Mouse (Mus musculus): ENCODE data around the gene Cebpe. TPM values are rescaled to one million over a fixed set of nuclear protein-coding genes. Genes with fewer than 3 reads are reported as not detected.

Cebpe gene
- polyA plus RNA-seq (2012): 0.05 and 0.24 TPM in 2 replicates

DNA sequence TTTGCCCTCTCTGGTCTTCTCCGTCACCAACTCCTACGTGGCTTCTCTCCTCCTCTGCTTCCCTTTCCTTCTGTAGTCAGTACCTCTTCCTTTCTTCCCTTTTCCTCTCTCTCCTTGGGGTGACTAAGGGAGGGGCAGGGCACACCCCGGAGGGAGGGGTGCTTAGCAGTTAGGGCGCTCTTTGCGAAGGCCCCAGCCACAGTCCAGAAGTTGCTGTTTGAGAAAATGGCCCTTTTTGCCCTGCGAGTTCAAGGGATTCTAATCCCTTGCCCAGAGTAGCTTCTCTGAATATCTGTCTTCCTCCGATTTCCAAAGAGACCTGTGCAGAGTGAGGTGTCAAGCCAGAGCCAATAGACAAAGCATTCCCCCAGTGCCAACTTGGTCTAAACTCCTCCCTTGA lies at the start of gene Cebpe:
Cebpe (minus strand) TSS at position 101 of the 400 bp plus-strand sequence.
- Histone ChIP-seq H3K27me3 (ENCODE audit: control insufficient read depth) (peaks cover 65% of the 10 kb centered on the region), H3K4me1 (ENCODE audit: control insufficient read depth) (peaks cover 22% of the 10 kb centered on the region), H3K4me3 (replicated peaks) (no peak within 1 kb of the TSS), H3K9me3 (ENCODE audit: control insufficient read depth, low read length) (no peaks in the 10 kb centered on the region), H3K36me3 (ENCODE audit: control insufficient read depth) (no peaks in the 10 kb centered on the region)
- TF ChIP-seq GATA1 (IDR thresholded peaks at IDR 0.05; ENCODE audit: low read length) (no peak), TAL1 (IDR thresholded peaks at IDR 0.05; ENCODE audit: low read length) (no peak)

DNA sequence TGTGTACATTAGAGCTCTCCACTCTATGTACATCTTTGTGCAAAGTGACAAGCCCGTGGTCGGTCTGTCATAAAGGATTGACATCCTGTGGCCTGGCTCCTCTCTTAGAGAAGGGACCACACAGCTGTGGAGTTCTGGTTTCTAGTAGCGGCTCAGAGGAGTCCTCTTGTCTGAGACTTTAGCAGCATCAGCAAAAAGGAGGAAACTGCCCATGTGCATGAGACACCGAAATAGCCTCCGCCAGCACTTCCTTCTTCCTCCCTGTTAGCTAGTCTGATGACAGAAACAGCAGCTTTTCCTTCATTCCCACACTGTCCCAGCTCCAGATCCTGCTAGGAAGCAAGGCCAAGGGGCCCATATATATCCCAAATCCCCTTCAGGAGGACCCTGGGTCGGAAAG lies 44.4 kb upstream of the Cebpe start:
- no peaks in the 10 kb centered on the region for H3K9me3 ChIP-seq (ENCODE audit: control insufficient read depth, low read length)
- no peaks in the 10 kb centered on the region for H3K36me3 ChIP-seq (ENCODE audit: control insufficient read depth)
- peaks cover 1% of the 10 kb centered on the region; the same call in 1 of the 2 replicates for H3K4me1 ChIP-seq (ENCODE audit: control insufficient read depth)
- no peaks in the 10 kb centered on the region for H3K27me3 ChIP-seq (ENCODE audit: control insufficient read depth)
- TF ChIP-seq TAL1 (IDR thresholded peaks at IDR 0.05; ENCODE audit: low read length) (no peak), GATA1 (IDR thresholded peaks at IDR 0.05; ENCODE audit: low read length) (no peak)
- H3K4me3 ChIP-seq (replicated peaks): no peak overlapping the region

DNA sequence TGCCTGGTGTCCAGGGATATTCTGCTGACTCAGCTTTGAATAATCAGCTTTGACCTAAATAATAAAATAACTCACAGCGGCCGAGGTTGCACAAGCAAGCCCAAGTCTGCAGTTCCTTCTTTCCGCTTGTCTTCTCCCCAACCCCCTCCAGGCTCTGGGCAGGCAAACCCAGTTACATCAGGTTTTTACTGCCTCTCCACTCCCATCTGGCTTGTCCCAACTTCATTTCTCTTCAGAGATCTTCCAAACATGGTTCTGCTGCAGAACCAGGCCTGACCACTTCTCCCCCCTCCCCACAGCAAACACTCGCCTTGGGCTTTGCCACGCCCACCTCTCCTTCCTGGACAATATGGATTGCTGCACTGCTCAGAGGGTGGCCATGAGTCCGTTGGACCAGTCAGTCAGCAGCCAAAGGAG lies 42.6 kb upstream of the Cebpe start:
- Histone ChIP-seq H3K4me1 (ENCODE audit: control insufficient read depth) (peaks cover 1% of the 10 kb centered on the region; the same call in 1 of the 2 replicates), H3K4me3 (replicated peaks) (no peak overlapping the region), H3K36me3 (ENCODE audit: control insufficient read depth) (no peaks in the 10 kb centered on the region), H3K9me3 (ENCODE audit: control insufficient read depth, low read length) (no peaks in the 10 kb centered on the region), H3K27me3 (ENCODE audit: control insufficient read depth) (no peaks in the 10 kb centered on the region)
- no peak for TF ChIP-seq TAL1 (IDR thresholded peaks at IDR 0.05; ENCODE audit: low read length)
- no peak for TF ChIP-seq GATA1 (IDR thresholded peaks at IDR 0.05; ENCODE audit: low read length)

DNA sequence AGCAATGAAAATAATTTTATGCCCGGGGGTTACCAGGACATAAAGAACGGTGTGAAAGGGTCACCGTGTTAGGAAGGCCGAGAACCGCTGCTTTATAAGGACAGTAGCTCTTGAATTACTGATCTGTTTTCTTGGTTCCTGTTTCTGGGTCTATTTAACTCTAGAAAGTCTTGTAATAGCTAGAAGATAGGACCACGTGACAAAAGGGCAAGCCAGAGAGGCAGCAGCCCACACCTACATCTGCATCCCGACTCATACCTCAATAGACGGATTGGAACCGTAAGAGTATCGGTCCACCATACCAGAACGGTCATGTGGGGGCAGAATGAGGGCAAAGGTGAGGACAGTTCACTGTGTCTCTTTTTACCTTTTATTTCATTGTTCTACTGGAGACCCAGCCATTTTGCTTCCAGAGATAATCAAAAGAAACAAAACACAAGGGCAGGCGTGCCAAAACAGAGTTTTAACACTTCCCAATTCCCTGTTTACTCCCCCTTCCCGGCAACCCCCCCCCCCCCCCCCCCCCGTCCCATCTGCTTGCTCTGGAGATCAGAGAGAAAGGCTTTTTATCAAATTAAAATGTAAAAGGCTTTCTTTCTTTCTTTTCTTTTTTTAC lies 42.1 kb upstream of the Cebpe start:
- TF ChIP-seq GATA1 (IDR thresholded peaks at IDR 0.05; ENCODE audit: low read length) (no peak), TAL1 (IDR thresholded peaks at IDR 0.05; ENCODE audit: low read length) (no peak)
- no peaks in the 10 kb centered on the region for H3K36me3 ChIP-seq (ENCODE audit: control insufficient read depth)
- H3K4me3 ChIP-seq (replicated peaks): no peak overlapping the region
- H3K9me3 ChIP-seq (ENCODE audit: control insufficient read depth, low read length): no peaks in the 10 kb centered on the region
- peaks cover 1% of the 10 kb centered on the region; the same call in 1 of the 2 replicates for H3K4me1 ChIP-seq (ENCODE audit: control insufficient read depth)
- no peaks in the 10 kb centered on the region for H3K27me3 ChIP-seq (ENCODE audit: control insufficient read depth)

DNA sequence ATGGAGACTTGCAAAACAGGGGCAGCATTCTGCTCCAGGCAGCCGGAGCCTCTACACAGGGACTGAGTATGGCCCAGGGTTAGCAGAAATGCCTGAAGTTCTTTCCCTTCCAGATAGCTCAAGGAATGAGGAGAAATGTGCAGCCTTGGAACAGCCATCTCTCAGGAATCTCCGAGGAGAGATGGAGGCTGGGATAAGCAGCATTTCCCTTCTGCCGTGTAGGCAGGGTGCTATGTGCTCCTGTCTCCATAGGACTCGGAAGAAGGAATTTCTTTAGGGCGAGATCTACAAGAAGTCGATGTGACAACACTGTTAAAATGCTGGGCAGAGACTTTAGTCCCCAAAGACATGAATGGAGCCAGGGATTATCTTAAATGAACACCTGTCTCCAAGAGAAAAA lies 41.0 kb upstream of the Cebpe start:
- Histone ChIP-seq H3K9me3 (ENCODE audit: control insufficient read depth, low read length) (no peaks in the 10 kb centered on the region), H3K4me1 (ENCODE audit: control insufficient read depth) (peaks cover 1% of the 10 kb centered on the region; the same call in 1 of the 2 replicates), H3K27me3 (ENCODE audit: control insufficient read depth) (no peaks in the 10 kb centered on the region), H3K4me3 (replicated peaks) (no peak overlapping the region), H3K36me3 (ENCODE audit: control insufficient read depth) (no peaks in the 10 kb centered on the region)
- no peak for TF ChIP-seq TAL1 (IDR thresholded peaks at IDR 0.05; ENCODE audit: low read length)

DNA sequence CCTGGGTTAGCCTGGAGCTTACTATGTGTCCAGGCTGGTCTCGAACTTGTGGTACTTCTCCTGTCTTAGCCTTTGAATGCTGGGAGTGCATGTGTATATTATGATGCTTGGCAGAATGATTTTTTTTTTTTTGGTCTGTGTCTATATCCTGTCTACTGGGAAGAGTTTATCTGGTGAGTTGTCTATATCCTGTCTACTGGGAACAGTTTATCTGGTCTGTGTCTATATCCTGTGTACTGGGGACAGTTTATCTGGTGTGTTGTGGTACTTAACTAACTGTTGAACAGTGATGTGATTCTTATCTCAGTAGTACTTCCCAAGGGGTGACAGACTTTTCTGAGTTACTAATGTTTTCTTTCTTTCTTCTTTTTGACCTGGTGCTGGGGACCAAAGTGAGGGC lies 39.8 kb upstream of the Cebpe start:
- Histone ChIP-seq H3K9me3 (ENCODE audit: control insufficient read depth, low read length) (no peaks in the 10 kb centered on the region), H3K27me3 (ENCODE audit: control insufficient read depth) (no peaks in the 10 kb centered on the region), H3K4me3 (replicated peaks) (no peak overlapping the region), H3K4me1 (ENCODE audit: control insufficient read depth) (peaks cover 1% of the 10 kb centered on the region; the same call in 1 of the 2 replicates), H3K36me3 (ENCODE audit: control insufficient read depth) (no peaks in the 10 kb centered on the region)
- no peak for TF ChIP-seq GATA1 (IDR thresholded peaks at IDR 0.05; ENCODE audit: low read length)
- no peak for TF ChIP-seq TAL1 (IDR thresholded peaks at IDR 0.05; ENCODE audit: low read length)

DNA sequence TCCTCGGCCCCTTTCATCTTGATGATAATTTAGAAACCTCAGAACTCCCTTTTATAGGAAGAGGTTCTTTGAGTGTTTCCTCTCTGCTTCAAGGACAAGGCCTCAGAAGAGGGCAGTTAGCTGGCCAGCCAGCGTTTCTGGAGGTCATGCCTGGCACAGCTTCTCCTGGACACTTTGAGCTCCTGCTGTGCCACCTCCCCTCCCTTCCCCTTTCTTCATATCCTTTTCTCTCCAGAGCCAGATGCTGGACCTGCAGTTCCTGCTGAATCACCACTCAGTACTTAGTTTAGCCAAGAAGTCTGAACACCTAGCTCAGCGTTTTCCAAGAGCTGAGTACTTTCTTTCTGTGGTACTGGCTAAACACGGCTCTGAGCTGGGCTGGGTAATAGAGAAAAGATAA lies 37.3 kb upstream of the Cebpe start:
- H3K4me1 ChIP-seq (ENCODE audit: control insufficient read depth): peaks cover 20% of the 10 kb centered on the region

DNA sequence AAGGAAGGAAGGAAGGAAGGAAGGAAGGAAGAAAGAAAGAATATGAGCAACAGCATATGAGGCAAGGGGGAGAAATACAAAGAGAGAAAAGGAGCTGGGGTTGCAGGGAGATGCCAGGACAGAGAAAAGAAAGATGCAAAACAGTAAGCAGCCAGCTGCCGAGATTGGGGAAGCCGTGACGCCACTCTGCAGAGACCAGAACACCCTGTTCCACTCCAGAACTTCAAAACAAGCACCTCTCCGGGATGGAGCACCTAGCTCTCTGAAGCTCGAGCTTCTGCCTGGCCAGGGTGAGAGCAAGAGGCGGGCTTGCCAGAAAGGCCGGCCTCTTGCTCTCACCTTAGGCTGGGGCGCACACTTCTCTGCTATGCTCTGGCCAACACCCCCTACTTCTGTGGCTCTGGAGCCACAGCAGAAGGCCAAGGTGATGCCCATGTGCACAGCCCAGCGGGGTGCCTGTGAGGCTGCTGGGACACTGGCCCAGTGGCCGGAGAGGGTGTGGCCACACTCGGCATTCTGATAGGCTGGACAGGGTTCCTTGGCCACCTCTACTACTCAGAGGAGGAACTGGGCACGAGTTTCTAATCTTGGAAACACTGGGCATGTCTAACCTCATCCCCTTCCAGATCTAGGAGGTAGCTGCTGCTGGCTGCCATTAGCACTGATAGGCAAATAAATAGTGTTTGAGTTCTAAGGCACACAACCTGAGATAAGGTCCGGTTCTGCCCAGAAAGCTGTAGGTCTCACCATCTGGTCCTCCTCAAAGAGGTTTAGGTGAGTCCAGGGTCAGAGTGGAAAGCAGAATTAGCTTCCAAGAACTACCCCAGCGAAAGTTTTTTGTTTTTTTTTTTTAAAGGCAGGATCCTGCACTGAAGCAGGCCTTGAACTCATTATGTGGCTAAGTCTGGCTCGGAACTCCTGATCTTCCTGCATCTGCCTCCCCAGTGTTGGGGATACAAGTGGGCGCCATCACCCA lies 36.3 kb upstream of the Cebpe start:
- no peak overlapping the region for H3K4me3 ChIP-seq (replicated peaks)
- no peaks in the 10 kb centered on the region for H3K36me3 ChIP-seq (ENCODE audit: control insufficient read depth)
- TF ChIP-seq TAL1 (IDR thresholded peaks at IDR 0.05; ENCODE audit: low read length) (no peak), GATA1 (IDR thresholded peaks at IDR 0.05; ENCODE audit: low read length) (no peak)
- H3K9me3 ChIP-seq (ENCODE audit: control insufficient read depth, low read length): no peaks in the 10 kb centered on the region
- H3K27me3 ChIP-seq (ENCODE audit: control insufficient read depth): no peaks in the 10 kb centered on the region
- H3K4me1 ChIP-seq (ENCODE audit: control insufficient read depth): peaks cover 22% of the 10 kb centered on the region

More for the DNA sequence above, 37.3 kb upstream of the Cebpe start:
- Histone ChIP-seq H3K4me3 (replicated peaks) (no peak overlapping the region), H3K9me3 (ENCODE audit: control insufficient read depth, low read length) (no peaks in the 10 kb centered on the region), H3K36me3 (ENCODE audit: control insufficient read depth) (no peaks in the 10 kb centered on the region), H3K27me3 (ENCODE audit: control insufficient read depth) (no peaks in the 10 kb centered on the region)
- TF ChIP-seq GATA1 (IDR thresholded peaks at IDR 0.05; ENCODE audit: low read length) (no peak), TAL1 (IDR thresholded peaks at IDR 0.05; ENCODE audit: low read length) (no peak)

DNA sequence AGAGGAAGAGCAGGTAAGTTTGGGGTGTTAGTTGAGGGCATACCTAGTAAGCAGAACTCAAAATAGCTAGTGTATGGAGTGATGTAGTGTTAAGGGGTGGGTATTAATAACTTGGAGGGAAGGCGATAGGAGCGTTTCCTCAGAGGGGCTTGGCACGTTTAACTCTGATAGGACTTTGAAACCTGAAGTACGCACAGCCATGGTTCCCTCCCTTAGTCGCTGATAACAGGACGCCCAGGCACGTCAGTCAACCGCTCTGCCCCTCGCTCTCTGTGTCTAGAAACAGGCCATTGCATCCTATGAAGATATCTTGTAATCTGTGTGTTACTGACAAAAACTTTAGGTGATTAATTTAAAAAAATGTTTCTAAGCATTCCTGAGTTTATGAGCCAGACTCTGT lies 34.1 kb upstream of the Cebpe start:
- Histone ChIP-seq H3K36me3 (ENCODE audit: control insufficient read depth) (no peaks in the 10 kb centered on the region), H3K4me1 (ENCODE audit: control insufficient read depth) (peaks cover 22% of the 10 kb centered on the region), H3K27me3 (ENCODE audit: control insufficient read depth) (no peaks in the 10 kb centered on the region), H3K9me3 (ENCODE audit: control insufficient read depth, low read length) (no peaks in the 10 kb centered on the region), H3K4me3 (replicated peaks) (no peak overlapping the region)
- TF ChIP-seq TAL1 (IDR thresholded peaks at IDR 0.05; ENCODE audit: low read length): no peak
- TF ChIP-seq GATA1 (IDR thresholded peaks at IDR 0.05; ENCODE audit: low read length): no peak
